Mouse (Mus musculus) ES-Bruce4 (cell line): ENCODE data around the gene Cacul1. TPM values are rescaled to one million over a fixed set of nuclear protein-coding genes. Genes with fewer than 3 reads are reported as not detected.

ENCODE experiments used
- H3K27ac ChIP-seq: 2 replicates; pipeline ENCODE4 v1.5.1; 2012; ENCODE audit warnings: low read length, inconsistent platforms; ENCODE audit not compliant: insufficient read depth
- H3K27me3 ChIP-seq: 2 replicates; pipeline ENCODE4 v1.6.1; 2012; ENCODE audit warnings: mild to moderate bottlenecking, low read length, inconsistent platforms; ENCODE audit not compliant: control insufficient read depth, poor library complexity, insufficient read depth, severe bottlenecking
- H3K36me3 ChIP-seq: 2 replicates; pipeline ENCODE4 v1.6.1; 2012; ENCODE audit warnings: inconsistent platforms, mild to moderate bottlenecking, low read length, moderate library complexity; ENCODE audit not compliant: control insufficient read depth, poor library complexity, insufficient read depth, severe bottlenecking
- H3K4me1 ChIP-seq: one replicate; pipeline ENCODE4 v1.8.1; 2011; ENCODE audit warnings: low read length; ENCODE audit not compliant: control insufficient read depth, insufficient read depth
- H3K4me3 ChIP-seq: 2 replicates; pipeline ENCODE4 v1.5.1; 2011; ENCODE audit warnings: low read depth, mild to moderate bottlenecking, low read length
- H3K9ac ChIP-seq: 2 replicates; pipeline ENCODE4 v1.6.1; 2012; ENCODE audit warnings: low read depth, mild to moderate bottlenecking, inconsistent platforms; ENCODE audit not compliant: poor library complexity, severe bottlenecking
- H3K9me3 ChIP-seq: replicated peaks from 2 replicates; pipeline ENCODE4 v1.6.1; 2012; ENCODE audit warnings: mild to moderate bottlenecking, low read length, inconsistent platforms; ENCODE audit not compliant: control insufficient read depth, poor library complexity, insufficient read depth, severe bottlenecking
- CTCF ChIP-seq: IDR thresholded peaks from one replicate; pipeline ENCODE4 v1.8.1; 2011; ENCODE audit warnings: low read depth, low read length
- EP300 ChIP-seq: IDR thresholded peaks from 2 replicates; pipeline ENCODE4 v1.6.1; 2011; ENCODE audit warnings: low read depth, low read length; ENCODE audit not compliant: insufficient read depth
- POLR2A ChIP-seq: IDR thresholded peaks from one replicate; pipeline ENCODE4 v1.8.1; 2011; ENCODE audit warnings: low read length; ENCODE audit not compliant: insufficient read depth
- polyA plus RNA-seq: library from polyadenylated mRNA; stranded (reverse); fragments of >200 nt; gene quantifications from 2 replicates; pipeline ENCODE4 v1.2.4, GENCODE M21; 2011; ENCODE audit warnings: low read depth; ENCODE audit not compliant: missing spikeins, insufficient read depth, insufficient read length

Gene Cacul1
- polyA plus RNA-seq, 1 experiment, result 60.4 TPM

DNA sequence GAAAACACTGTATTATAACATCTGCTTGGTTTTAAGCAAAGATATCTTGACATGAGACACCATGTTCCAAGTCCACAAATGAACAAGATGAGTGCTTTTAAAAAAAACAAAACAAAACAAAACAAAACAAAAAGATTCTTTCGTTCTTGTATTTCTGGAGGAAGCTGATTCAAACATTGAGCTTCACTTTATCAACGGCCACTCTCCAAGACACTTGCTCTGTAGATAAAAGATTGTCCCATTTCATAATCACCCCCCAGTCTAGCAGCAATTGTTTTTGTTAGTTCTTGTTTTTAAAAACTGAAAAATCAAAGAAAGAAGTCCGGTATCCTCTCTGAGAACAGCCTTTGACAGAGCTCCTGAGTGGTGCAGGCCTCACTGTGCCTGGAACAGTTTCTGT lies 52.2 kb downstream of the Cacul1 start:
- peaks cover 14% of the 10 kb centered on the region for H3K36me3 ChIP-seq
- no peak overlapping the region for H3K9ac ChIP-seq
- H3K4me1 ChIP-seq, result no peaks in the 10 kb centered on the region
- no peaks in the 10 kb centered on the region for H3K27me3 ChIP-seq
- H3K9me3 ChIP-seq, result no peaks in the 10 kb centered on the region
- H3K4me3 ChIP-seq, result no peak overlapping the region
- H3K27ac ChIP-seq, result no peak overlapping the region
- TF ChIP-seq POLR2A (no peak), EP300 (no peak), CTCF (no peak)

DNA sequence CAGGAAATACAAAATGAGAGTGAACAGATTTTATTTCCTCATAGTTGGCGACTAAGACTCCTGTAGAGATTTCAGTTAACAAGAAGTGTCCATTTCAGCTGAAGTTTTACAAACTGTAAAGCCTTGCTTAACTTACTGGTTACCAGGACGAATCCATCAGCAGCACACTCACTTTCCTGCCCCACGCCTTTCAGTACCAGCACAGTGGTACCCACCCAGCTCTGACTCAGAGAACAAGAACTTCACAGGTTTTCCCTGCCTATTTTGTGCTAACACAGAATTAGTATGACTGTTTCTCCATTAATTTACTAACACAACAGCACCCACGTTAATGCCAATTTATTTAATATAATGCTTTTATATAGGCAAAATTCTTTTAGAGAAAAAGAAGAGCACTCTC lies 53.9 kb downstream of the Cacul1 start:
- no peak overlapping the region for H3K9ac ChIP-seq
- no peaks in the 10 kb centered on the region for H3K27me3 ChIP-seq
- no peaks in the 10 kb centered on the region for H3K4me1 ChIP-seq
- no peak for TF ChIP-seq CTCF
- TF ChIP-seq POLR2A, result no peak
- no peak for TF ChIP-seq EP300
- H3K9me3 ChIP-seq, result no peaks in the 10 kb centered on the region
- peaks cover 11% of the 10 kb centered on the region for H3K36me3 ChIP-seq
- no peak overlapping the region for H3K4me3 ChIP-seq
- H3K27ac ChIP-seq, result no peak overlapping the region

DNA sequence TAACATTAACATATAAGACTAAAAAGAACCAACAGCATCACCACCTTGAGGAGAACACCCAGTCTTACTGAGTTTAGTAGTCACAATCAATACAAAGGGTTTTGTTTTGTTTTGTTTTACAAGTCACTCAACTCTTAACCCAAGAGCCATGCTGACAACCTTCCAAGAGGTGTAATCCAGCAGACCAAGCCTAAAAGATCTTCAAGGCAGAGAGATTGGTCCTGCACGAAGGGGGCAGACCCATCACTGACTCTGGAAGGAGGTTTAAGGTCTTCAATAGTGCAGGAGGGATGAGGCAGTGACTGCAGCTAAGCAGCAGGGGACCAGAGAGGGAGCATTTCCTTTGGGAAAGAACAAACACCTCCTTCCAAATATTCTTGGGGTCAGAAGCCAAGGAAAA lies 55.7 kb downstream of the Cacul1 start:
- H3K9ac ChIP-seq, result no peak overlapping the region
- no peaks in the 10 kb centered on the region for H3K4me1 ChIP-seq
- H3K4me3 ChIP-seq, result no peak overlapping the region
- no peaks in the 10 kb centered on the region for H3K9me3 ChIP-seq
- no peak overlapping the region for H3K27ac ChIP-seq
- TF ChIP-seq CTCF (no peak), EP300 (no peak), POLR2A (no peak)
- no peaks in the 10 kb centered on the region for H3K27me3 ChIP-seq
- H3K36me3 ChIP-seq, result peaks cover 8% of the 10 kb centered on the region

DNA sequence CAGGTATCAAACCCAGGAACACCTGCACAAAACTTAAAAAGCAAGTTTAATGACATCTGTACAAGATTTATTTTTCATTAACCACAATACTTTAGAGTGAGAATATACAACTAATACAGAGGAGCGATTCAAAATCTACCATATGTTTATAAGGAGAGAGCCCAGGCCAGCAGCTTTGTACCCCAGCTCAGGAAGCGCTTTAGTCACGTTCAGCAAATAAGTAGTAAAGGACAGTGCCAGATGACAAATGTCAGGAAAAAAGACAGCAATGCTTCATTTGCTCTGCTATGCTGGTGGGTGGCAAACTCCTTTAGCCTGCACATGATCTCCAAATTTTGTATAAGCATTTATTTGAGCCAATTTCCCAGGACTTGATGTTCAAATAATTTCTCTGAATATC lies 56.1 kb downstream of the Cacul1 start:
- no peak for TF ChIP-seq POLR2A
- TF ChIP-seq CTCF, result no peak
- TF ChIP-seq EP300, result no peak
- no peak overlapping the region for H3K27ac ChIP-seq
- no peaks in the 10 kb centered on the region for H3K4me1 ChIP-seq
- H3K36me3 ChIP-seq, result peaks cover 8% of the 10 kb centered on the region
- H3K9ac ChIP-seq, result no peak overlapping the region
- H3K4me3 ChIP-seq, result no peak overlapping the region
- no peaks in the 10 kb centered on the region for H3K27me3 ChIP-seq
- no peaks in the 10 kb centered on the region for H3K9me3 ChIP-seq

DNA sequence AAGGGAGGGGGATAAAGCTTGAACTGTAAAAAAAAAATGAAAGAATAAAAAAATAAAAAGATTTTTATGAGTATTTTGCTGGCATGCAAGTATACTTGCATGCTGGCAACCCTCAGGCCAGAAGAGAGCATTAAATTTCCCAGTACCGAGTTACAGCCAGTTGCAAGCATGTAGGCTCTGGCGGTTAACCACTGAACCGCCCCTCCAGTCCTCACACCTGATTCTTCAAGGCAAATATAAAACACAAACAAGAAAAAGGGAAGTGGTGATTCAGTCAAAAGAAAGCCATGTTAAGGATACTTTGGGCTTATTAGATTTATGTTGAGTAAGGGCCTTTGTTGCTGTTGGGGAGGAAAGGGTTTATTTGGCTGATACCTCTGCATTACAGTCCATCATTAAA lies 60.7 kb downstream of the Cacul1 start:
- no peaks in the 10 kb centered on the region for H3K36me3 ChIP-seq
- TF ChIP-seq CTCF (no peak), POLR2A (no peak), EP300 (no peak)
- no peaks in the 10 kb centered on the region for H3K4me1 ChIP-seq

DNA sequence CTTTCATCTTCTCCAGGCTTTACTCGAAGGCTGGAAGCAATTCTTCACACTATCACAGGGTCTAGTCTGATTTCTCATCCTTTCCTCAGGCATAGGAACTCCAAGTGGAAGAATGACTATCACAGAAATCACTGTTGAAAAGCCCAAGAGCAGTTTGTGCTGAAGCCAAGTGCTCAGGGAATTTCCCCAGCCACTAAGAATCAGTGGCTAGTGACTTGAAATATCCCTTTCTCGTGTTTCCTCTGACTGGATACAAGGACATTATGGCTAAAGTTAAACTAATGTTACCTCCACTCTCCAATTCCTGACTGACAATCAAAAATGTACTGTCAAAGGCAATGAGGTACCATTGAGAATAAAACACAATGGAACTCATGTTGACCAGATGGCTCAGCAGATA lies 65.8 kb downstream of the Cacul1 start:
- no peak for TF ChIP-seq CTCF
- no peak for TF ChIP-seq POLR2A
- H3K27me3 ChIP-seq, result no peaks in the 10 kb centered on the region

More for the DNA sequence above, 60.7 kb downstream of the Cacul1 start:
- Histone ChIP-seq H3K27ac (no peak overlapping the region), H3K9ac (no peak overlapping the region), H3K9me3 (no peaks in the 10 kb centered on the region), H3K4me3 (no peak overlapping the region), H3K27me3 (no peaks in the 10 kb centered on the region)

More for the DNA sequence above, 65.8 kb downstream of the Cacul1 start:
- H3K36me3 ChIP-seq, result no peaks in the 10 kb centered on the region
- no peak overlapping the region for H3K27ac ChIP-seq
- no peaks in the 10 kb centered on the region for H3K4me1 ChIP-seq
- H3K9me3 ChIP-seq, result no peaks in the 10 kb centered on the region
- no peak overlapping the region for H3K9ac ChIP-seq
- H3K4me3 ChIP-seq, result no peak overlapping the region
